Mouse (Mus musculus): Measurements from ENCODE around the gene Rgs7. TPM values are rescaled to one million over a fixed set of nuclear protein-coding genes. Genes with fewer than 3 reads are reported as not detected.

The Rgs7 gene
- 10 to 100 TPM in 3 of 4 experiments, 1 to 10 TPM in 1; 6.8 to 13.3 (median 11.3) TPM for total RNA-seq (2022)

GRCm38 (mm10) chr1:175491861-175492682, at the start of gene Rgs7:
TSS of gene Rgs7 (minus strand) at chr1:175492500.
- peak; percentile 48 for DNase-seq

- DNase-seq: no peak
Observed at GRCm38 (mm10) chr1:175540700-175541099, 48.4 kb upstream of the Rgs7 start.

GRCm38 (mm10) chr1:175537321-175537720, 45.0 kb upstream of the Rgs7 start:
- DNase-seq: no peak

- DNase-seq: peak; percentile 38
Observed at GRCm38 (mm10) chr1:175529858-175530257, 37.6 kb upstream of the Rgs7 start.

GRCm38 (mm10) chr1:175524626-175525294, 32.5 kb upstream of the Rgs7 start:
- DNase-seq: no peak

- DNase-seq: no peak
Observed at GRCm38 (mm10) chr1:175523572-175523971, 31.3 kb upstream of the Rgs7 start.

- DNase-seq: no peak
Observed at GRCm38 (mm10) chr1:175514543-175514942, 22.2 kb upstream of the Rgs7 start.

- no peak for DNase-seq
Observed at GRCm38 (mm10) chr1:175512173-175512572, 19.9 kb upstream of the Rgs7 start.

GRCm38 (mm10) chr1:175509989-175510388, 17.7 kb upstream of the Rgs7 start:
- no peak for DNase-seq

- no peak for DNase-seq
Observed at GRCm38 (mm10) chr1:175492683-175493043, 363 bp upstream of the Rgs7 start.

- DNase-seq: no peak
Observed at GRCm38 (mm10) chr1:175491511-175491860, 814 bp downstream of the Rgs7 start.

GRCm38 (mm10) chr1:175485109-175485508, 7.2 kb downstream of the Rgs7 start:
- no peak for DNase-seq

- DNase-seq: no peak
Observed at GRCm38 (mm10) chr1:175473060-175473459, 19.2 kb downstream of the Rgs7 start.

GRCm38 (mm10) chr1:175469087-175469788, 23.1 kb downstream of the Rgs7 start:
- DNase-seq: no peak

- no peak for DNase-seq
Observed at GRCm38 (mm10) chr1:175464566-175464965, 27.7 kb downstream of the Rgs7 start.

- DNase-seq: no peak
Observed at GRCm38 (mm10) chr1:175462351-175462750, 29.9 kb downstream of the Rgs7 start.

- no peak for DNase-seq
Observed at GRCm38 (mm10) chr1:175454041-175454636, 38.2 kb downstream of the Rgs7 start.

GRCm38 (mm10) chr1:175448017-175448416, 44.3 kb downstream of the Rgs7 start:
- DNase-seq: no peak

GRCm38 (mm10) chr1:175442939-175443338, 49.4 kb downstream of the Rgs7 start:
- no peak for DNase-seq

- peak; percentile 18 for DNase-seq
Observed at GRCm38 (mm10) chr1:175442025-175442424, 50.3 kb downstream of the Rgs7 start.

- no peak for DNase-seq
Observed at GRCm38 (mm10) chr1:175433622-175434204, 58.6 kb downstream of the Rgs7 start.

GRCm38 (mm10) chr1:175433128-175433527, 59.2 kb downstream of the Rgs7 start:
- no peak for DNase-seq
